Mouse (Mus musculus) E14TG2a.4 (cell line): ENCODE measurements around the gene H2al1g.

ENCODE experiments used
- CTCF ChIP-seq: conservative IDR thresholded peaks from 2 replicates; pipeline ENCODE4 v1.5.1; 2014; ENCODE audit warnings: low read length
- NANOG ChIP-seq: IDR thresholded peaks from 2 replicates; pipeline ENCODE4 v1.6.1; 2014; ENCODE audit warnings: borderline replicate concordance, low read length, mixed read lengths
- POU5F1 ChIP-seq: IDR thresholded peaks from 2 replicates; pipeline ENCODE4 v1.6.1; 2014; ENCODE audit warnings: low read length, borderline replicate concordance

- TF ChIP-seq CTCF (no peak), NANOG (no peak), POU5F1 (no peak)
Measured at GRCm38 (mm10) chrX:11361261-11361660, 43.2 kb downstream of the H2al1g start.
